Mouse (Mus musculus) cortical plate, adult 2 months (tissue): Measurements from ENCODE around the gene Man1b1.

Experiments used
- CTCF ChIP-seq: fragments of 200-500 bp; IDR thresholded peaks from 2 replicates; pipeline ENCODE4 v1.5.1; 2011; ENCODE audit warnings: mild to moderate bottlenecking, control low read depth, low read length; ENCODE audit not compliant: insufficient read depth; ENCODE audit errors: extremely low read depth
- POLR2A ChIP-seq: fragments of 200-500 bp; IDR thresholded peaks from 2 replicates; pipeline ENCODE4 v1.6.1; 2011; ENCODE audit warnings: mild to moderate bottlenecking, low read length, control low read depth; ENCODE audit not compliant: insufficient read depth; ENCODE audit errors: extremely low read depth

- no peak for TF ChIP-seq CTCF
- TF ChIP-seq POLR2A = no peak
Observed at GRCm38 (mm10) chr2:25293706-25294105, 38.4 kb upstream of the Man1b1 start.
